Mouse (Mus musculus) forebrain, embryonic 11.5 days (tissue): ENCODE measurements around the gene Parp4. TPM values are rescaled to one million over a fixed set of nuclear protein-coding genes. Genes with fewer than 3 reads are reported as not detected.

Source experiments
- ATAC-seq: fragments of 200-750 bp; cut with Nextera tagmentation; replicated peaks from 2 replicates; pipeline ENCODE4 v1.8.0; 2017; ENCODE audit warnings: moderate TSS enrichment; ENCODE audit not compliant: low FRiP score
- DNase-seq: peaks from one replicate; pipeline ENCODE4 v3.0.0-alpha.2; 2017; ENCODE audit warnings: low spot score
- H3K27ac ChIP-seq: fragments of 300-500 bp; sonication (generic); 2 replicates; pipeline ENCODE4 v1.5.1; 2014; ENCODE audit warnings: low read depth, low read length
- H3K27me3 ChIP-seq: fragments of 300-500 bp; sonication (generic); 2 replicates; pipeline ENCODE4 v1.6.1; 2014; ENCODE audit warnings: mild to moderate bottlenecking, low read length, mixed read lengths; ENCODE audit not compliant: control insufficient read depth, insufficient read depth
- H3K36me3 ChIP-seq: fragments of 300-500 bp; sonication (generic); 2 replicates; pipeline ENCODE4 v1.6.1; 2014; ENCODE audit warnings: mild to moderate bottlenecking, low read length, moderate library complexity, mixed read lengths; ENCODE audit not compliant: control insufficient read depth, insufficient read depth
- H3K4me1 ChIP-seq: fragments of 300-500 bp; sonication (generic); replicated peaks from 2 replicates; pipeline ENCODE4 v1.6.1; 2014; ENCODE audit warnings: low read length, mixed read lengths; ENCODE audit not compliant: control insufficient read depth, insufficient read depth
- H3K4me2 ChIP-seq: fragments of 300-500 bp; sonication (generic); 2 replicates; pipeline ENCODE4 v1.6.1; 2014; ENCODE audit warnings: low read depth, mild to moderate bottlenecking, low read length, moderate library complexity, mixed read lengths; ENCODE audit not compliant: severe bottlenecking
- H3K4me3 ChIP-seq: fragments of 300-500 bp; sonication (generic); 2 replicates; pipeline ENCODE4 v1.5.1; 2014; ENCODE audit warnings: low read depth, low read length
- H3K9ac ChIP-seq: fragments of 300-500 bp; sonication (generic); 2 replicates; pipeline ENCODE4 v1.6.1; 2014; ENCODE audit warnings: low read length
- H3K9me3 ChIP-seq: fragments of 300-500 bp; sonication (generic); 2 replicates; pipeline ENCODE4 v1.6.1; 2016; ENCODE audit warnings: low read length, mixed read lengths; ENCODE audit not compliant: control insufficient read depth
- WGBS: fragments of 180-500 bp; shearing (Covaris S2); extraction: QIAGEN DNeasy Blood & Tissue Kit; methylation state at CpG from one replicate; pipeline ENCODE4 v1.1.7; 2014; 5-methylcytosine and 5-hydroxymethylcytosine counted together
- polyA plus RNA-seq: library from polyadenylated mRNA; unstranded; fragments of >200 nt; fragmentation: Nextera tagmentation; extraction: Ambion mirVana; gene quantifications from 2 replicates; pipeline ENCODE4 v1.2.1, GENCODE M21; 2014

Gene Parp4
- polyA plus RNA-seq, 1 experiment from 2014 or later: 2.3 TPM

DNA sequence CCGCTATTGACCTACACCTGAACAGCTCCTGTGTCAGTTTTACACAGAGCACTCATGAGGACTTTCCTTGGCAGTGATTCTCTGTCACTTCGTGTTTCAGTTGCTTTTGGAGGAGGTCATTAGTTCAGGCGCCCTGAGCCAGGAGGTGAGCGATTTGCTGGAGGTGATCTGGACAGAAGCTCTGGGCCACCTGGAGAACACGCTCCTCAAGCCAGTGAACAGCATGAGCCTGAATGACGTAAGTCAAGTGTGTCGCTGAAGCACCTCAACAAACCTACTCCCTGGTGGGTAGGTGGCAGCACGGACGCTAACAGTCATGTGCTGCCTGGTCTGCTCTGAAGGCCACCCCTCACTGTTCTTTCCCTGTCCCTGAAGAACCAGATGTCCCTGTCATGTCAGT lies 16.8 kb downstream of the Parp4 start:
- no peak for ATAC-seq
- no peak for DNase-seq
- Histone ChIP-seq H3K9me3 (no peaks in the 10 kb centered on the region), H3K36me3 (no peaks in the 10 kb centered on the region), H3K27me3 (no peaks in the 10 kb centered on the region), H3K9ac (no peak overlapping the region), H3K4me1 (no peaks in the 10 kb centered on the region), H3K4me2 (no peak overlapping the region), H3K27ac (no peak overlapping the region), H3K4me3 (no peak overlapping the region)
- 94% methylated on average over 9 of the region's 9 CpGs for WGBS

DNA sequence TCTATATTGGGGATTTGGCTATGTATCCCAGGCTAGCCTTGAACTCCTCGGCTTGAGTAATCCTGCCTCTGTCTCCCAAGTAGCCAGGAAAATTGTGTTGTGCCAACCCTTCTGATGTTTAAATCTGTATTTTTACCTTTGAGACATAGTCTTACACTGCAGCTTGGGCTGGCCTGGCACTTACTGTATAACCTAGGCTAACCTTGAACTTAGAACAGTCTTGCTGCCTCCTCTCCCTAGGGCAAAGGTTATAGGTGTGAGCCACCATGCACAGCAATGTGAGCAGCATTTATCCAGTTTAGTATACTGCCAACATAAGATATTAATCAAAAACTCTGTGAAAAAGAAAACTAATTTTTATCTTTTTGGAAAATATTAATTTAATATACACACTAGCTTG lies 19.4 kb downstream of the Parp4 start:
- Histone ChIP-seq H3K9ac (no peak overlapping the region), H3K36me3 (no peaks in the 10 kb centered on the region), H3K4me3 (no peak overlapping the region), H3K27ac (no peak overlapping the region), H3K4me1 (no peaks in the 10 kb centered on the region), H3K4me2 (no peak overlapping the region), H3K27me3 (no peaks in the 10 kb centered on the region), H3K9me3 (no peaks in the 10 kb centered on the region)
- ATAC-seq: no peak
- WGBS: 92% methylated on average over 1 of the region's 1 CpGs
- DNase-seq: no peak

DNA sequence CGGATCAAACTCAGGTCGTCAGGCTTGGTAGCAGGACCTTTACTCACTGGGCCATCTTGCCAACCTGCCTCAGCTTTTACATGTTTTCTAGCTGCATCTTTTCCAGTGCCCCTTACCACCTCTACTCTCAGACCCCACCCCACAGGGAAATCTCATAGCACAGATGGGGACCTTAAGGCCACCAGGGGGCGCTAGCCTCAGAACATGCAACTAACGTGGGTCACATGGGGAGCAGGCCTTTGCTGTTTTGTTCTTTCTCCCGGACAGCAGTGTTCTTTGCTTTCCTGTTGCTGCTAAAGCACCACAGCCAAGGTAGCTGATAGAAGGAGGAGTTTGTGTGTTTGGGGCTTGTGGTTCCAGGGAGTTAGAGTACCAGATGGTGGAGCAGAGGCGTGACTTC lies 23.3 kb downstream of the Parp4 start:
- Histone ChIP-seq H3K27me3 (no peaks in the 10 kb centered on the region), H3K27ac (no peak overlapping the region), H3K4me3 (no peak overlapping the region), H3K4me1 (no peaks in the 10 kb centered on the region), H3K9me3 (no peaks in the 10 kb centered on the region), H3K36me3 (no peaks in the 10 kb centered on the region), H3K9ac (no peak overlapping the region), H3K4me2 (no peak overlapping the region)
- ATAC-seq (no peak), DNase-seq (peak; percentile 74)
- WGBS: 43% methylated on average over 6 of the region's 6 CpGs

DNA sequence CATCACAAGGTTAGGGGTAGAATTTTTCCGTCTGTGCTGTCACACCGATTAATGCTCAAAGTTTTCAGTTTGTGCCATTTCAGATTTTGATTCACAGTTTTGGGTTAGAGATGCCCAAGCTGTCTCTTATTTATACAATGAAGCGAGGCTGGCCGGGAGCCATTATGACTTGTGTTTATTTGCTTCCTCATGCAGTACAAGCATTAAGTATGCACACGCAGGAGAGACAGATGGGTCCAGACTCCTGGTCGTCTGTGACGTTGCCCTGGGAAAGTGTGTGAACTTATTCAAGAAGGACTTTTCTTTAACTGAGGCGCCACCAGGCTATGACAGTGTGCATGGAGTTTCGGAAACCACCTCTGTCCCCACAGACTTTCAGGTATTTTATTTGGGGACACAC lies 26.6 kb downstream of the Parp4 start:
- no peaks in the 10 kb centered on the region for H3K9me3 ChIP-seq
- no peak for ATAC-seq

DNA sequence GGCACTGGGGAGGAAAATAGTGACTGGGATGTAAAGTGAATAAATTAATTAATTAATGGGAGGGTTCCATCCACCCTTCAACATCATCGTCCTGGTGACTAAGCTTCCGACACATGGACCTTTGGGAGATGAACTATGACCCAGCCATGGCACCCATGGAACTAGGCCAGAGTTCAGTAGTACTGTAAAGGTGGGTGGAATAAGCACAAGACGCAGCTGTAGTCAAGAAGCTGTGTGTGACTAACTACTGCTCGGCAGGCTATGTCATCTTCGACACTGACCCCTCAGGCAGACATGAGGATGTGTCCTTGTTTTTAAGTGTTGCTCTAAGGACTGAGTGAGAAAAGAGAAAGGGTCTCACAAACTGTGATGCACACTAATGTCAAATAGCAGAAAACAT lies 29.0 kb downstream of the Parp4 start:
- 93% methylated on average over 5 of the region's 5 CpGs for WGBS
- no peaks in the 10 kb centered on the region for H3K36me3 ChIP-seq
- no peak overlapping the region for H3K9ac ChIP-seq
- ATAC-seq (no peak), DNase-seq (no peak)
- H3K27me3 ChIP-seq: no peaks in the 10 kb centered on the region
- no peak overlapping the region for H3K27ac ChIP-seq
- H3K4me3 ChIP-seq: no peak overlapping the region
- H3K4me1 ChIP-seq: no peaks in the 10 kb centered on the region
- no peaks in the 10 kb centered on the region for H3K9me3 ChIP-seq
- H3K4me2 ChIP-seq: no peak overlapping the region

More for the DNA sequence above, 26.6 kb downstream of the Parp4 start:
- Histone ChIP-seq H3K27ac (no peak overlapping the region), H3K27me3 (no peaks in the 10 kb centered on the region), H3K9ac (no peak overlapping the region), H3K4me3 (no peak overlapping the region), H3K4me1 (no peaks in the 10 kb centered on the region), H3K4me2 (no peak overlapping the region), H3K36me3 (no peaks in the 10 kb centered on the region)
- WGBS: 92% methylated on average over 9 of the region's 9 CpGs
- DNase-seq: no peak

DNA sequence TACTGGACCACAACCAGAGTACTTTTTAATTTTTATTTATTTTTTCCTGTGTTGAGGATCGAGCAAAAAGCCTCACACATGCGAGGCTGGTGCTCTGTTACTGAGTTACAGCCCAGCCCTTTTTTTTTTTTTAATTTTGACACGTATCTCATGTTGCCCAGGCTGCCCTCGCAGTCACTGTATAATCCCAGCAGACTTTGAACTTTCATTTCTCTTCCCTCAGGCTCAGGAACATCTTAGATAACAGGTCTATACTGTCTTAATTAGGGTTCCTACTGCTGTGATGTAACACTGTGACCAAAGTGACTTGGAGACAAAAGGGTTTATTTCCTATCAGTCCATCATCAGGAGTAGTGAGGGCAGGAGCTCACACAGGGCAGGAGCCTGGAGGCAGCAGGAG lies 29.7 kb downstream of the Parp4 start:
- H3K27ac ChIP-seq: no peak overlapping the region
- WGBS: 81% methylated on average over 4 of the region's 4 CpGs

DNA sequence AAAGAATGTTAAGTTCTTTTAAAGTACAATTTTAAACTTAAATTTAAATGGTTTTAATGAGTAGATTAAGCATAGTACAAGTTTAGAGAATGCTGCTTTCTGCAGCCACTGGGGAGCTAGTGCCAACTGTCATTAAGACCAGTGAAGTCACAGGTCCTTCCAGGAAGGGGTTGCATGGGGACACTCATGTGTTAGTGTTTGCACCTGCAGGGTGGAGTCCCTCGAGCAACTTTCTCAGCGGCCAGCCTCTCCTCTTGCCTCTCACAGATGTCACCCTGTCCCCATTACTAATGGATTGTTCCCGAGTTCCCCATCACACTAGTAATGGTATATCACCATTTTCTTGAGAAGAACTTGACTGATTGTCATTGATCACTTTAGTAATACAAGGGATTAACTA lies 37.8 kb downstream of the Parp4 start:
- Histone ChIP-seq H3K27me3 (no peaks in the 10 kb centered on the region), H3K9ac (no peak overlapping the region), H3K4me3 (no peak overlapping the region), H3K27ac (no peak overlapping the region), H3K4me1 (no peaks in the 10 kb centered on the region), H3K36me3 (no peaks in the 10 kb centered on the region), H3K4me2 (no peak overlapping the region), H3K9me3 (no peaks in the 10 kb centered on the region)
- no peak for ATAC-seq
- WGBS: 86% methylated on average over 3 of the region's 3 CpGs
- DNase-seq: no peak

More for the DNA sequence above, 29.7 kb downstream of the Parp4 start:
- no peaks in the 10 kb centered on the region for H3K36me3 ChIP-seq
- DNase-seq: no peak
- H3K9ac ChIP-seq: no peak overlapping the region
- no peak overlapping the region for H3K4me2 ChIP-seq
- H3K27me3 ChIP-seq: no peaks in the 10 kb centered on the region
- H3K4me1 ChIP-seq: no peaks in the 10 kb centered on the region
- ATAC-seq: no peak
- no peaks in the 10 kb centered on the region for H3K9me3 ChIP-seq
- no peak overlapping the region for H3K4me3 ChIP-seq

DNA sequence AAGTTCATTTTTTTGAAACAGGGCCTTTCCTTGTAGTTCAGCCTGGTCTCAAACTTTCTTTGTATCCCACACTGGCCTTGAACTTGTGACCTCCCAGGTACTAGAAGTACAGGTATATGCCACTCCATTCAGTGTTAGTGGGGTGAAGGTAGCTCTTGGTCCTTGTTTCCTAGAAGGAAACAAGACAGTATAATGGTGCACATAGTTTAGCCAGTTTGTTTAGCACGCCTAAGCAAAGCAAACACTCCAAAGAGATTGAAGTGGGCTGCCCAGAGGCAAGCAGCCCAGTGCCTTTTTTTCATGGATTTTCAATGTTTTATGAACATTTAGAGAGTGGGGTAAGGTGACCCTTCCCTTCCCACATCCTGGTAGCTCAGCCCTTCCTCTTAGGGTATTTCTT lies 42.1 kb downstream of the Parp4 start:
- DNase-seq (no peak), ATAC-seq (no peak)
- Histone ChIP-seq H3K9ac (no peak overlapping the region), H3K9me3 (no peaks in the 10 kb centered on the region), H3K4me2 (no peak overlapping the region), H3K27ac (no peak overlapping the region), H3K36me3 (no peaks in the 10 kb centered on the region), H3K4me3 (no peak overlapping the region), H3K27me3 (no peaks in the 10 kb centered on the region), H3K4me1 (no peaks in the 10 kb centered on the region)
- 88% methylated on average over 1 of the region's 1 CpGs for WGBS

DNA sequence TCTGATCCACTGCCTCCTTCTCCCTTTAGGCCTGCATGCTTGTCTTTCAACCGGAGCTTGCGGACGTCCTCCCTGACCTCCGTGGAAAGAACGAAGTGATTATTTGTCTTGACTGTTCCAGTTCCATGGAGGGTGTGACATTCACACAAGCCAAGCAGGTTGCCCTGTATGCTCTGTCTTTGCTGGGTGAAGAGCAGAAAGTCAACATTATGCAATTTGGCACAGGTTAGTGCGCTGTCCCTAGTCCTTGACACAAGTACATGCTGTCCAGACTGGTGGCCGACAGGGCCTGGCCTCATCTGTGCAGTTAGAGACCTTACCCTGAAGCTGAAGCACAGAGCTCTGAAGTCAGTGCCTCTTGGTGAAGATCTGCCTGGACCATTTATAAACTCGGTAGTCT lies 45.0 kb downstream of the Parp4 start:
- 94% methylated on average over 8 of the region's 8 CpGs for WGBS
- no peak overlapping the region for H3K27ac ChIP-seq
- no peak for DNase-seq
- H3K36me3 ChIP-seq: no peaks in the 10 kb centered on the region
- H3K9me3 ChIP-seq: no peaks in the 10 kb centered on the region
- ATAC-seq: no peak
- H3K4me3 ChIP-seq: no peak overlapping the region
- H3K4me2 ChIP-seq: no peak overlapping the region
- H3K9ac ChIP-seq: no peak overlapping the region
- H3K4me1 ChIP-seq: no peaks in the 10 kb centered on the region
- no peaks in the 10 kb centered on the region for H3K27me3 ChIP-seq
